Mouse (Mus musculus): ENCODE measurements around the gene Bcl10. TPM values are rescaled to one million over a fixed set of nuclear protein-coding genes. Genes with fewer than 3 reads are reported as not detected.

The Bcl10 gene
- polyA plus RNA-seq, 1 experiment from 2014 or later, result 47.0 TPM

GRCm38 (mm10) chr3:145939402-145939801 is 16.8 kb downstream of the Bcl10 start:
- no peak for ATAC-seq (ENCODE audit: insufficient number of reproducible peaks, insufficient read depth, low FRiP score, low TSS enrichment, low read depth)

GRCm38 (mm10) chr3:145939971-145940370 is 17.4 kb downstream of the Bcl10 start:
- ATAC-seq (ENCODE audit: insufficient number of reproducible peaks, insufficient read depth, low FRiP score, low TSS enrichment, low read depth), result no peak
- 91% methylated on average over 4 of the region's 4 CpGs for WGBS
- H3K4me2 ChIP-seq, result peak overlapping the region; percentile 81
- no peaks in the 10 kb centered on the region for H3K9me3 ChIP-seq
- no peak overlapping the region for H3K4me3 ChIP-seq
- H3K36me3 ChIP-seq, result peaks cover 45% of the 10 kb centered on the region
- peaks cover 36% of the 10 kb centered on the region for H3K4me1 ChIP-seq
- no peak overlapping the region for H3K27ac ChIP-seq
- peak overlapping the region; percentile 55; the same call in 1 of the 2 replicates for H3K9ac ChIP-seq
- H3K27me3 ChIP-seq, result no peaks in the 10 kb centered on the region

More at GRCm38 (mm10) chr3:145939402-145939801, 16.8 kb downstream of the Bcl10 start:
- Histone ChIP-seq H3K9me3 (no peaks in the 10 kb centered on the region), H3K27me3 (no peaks in the 10 kb centered on the region), H3K4me1 (peaks cover 36% of the 10 kb centered on the region), H3K9ac (peak overlapping the region; percentile 55), H3K27ac (no peak overlapping the region), H3K4me2 (peak overlapping the region; percentile 81), H3K36me3 (peaks cover 43% of the 10 kb centered on the region), H3K4me3 (peak overlapping the region; percentile 97)
- 84% methylated on average over 12 of the region's 12 CpGs for WGBS

GRCm38 (mm10) chr3:145941971-145942370 is 19.4 kb downstream of the Bcl10 start:
- no peak overlapping the region for H3K4me3 ChIP-seq
- no peak for ATAC-seq (ENCODE audit: insufficient number of reproducible peaks, insufficient read depth, low FRiP score, low TSS enrichment, low read depth)
- no peaks in the 10 kb centered on the region for H3K9me3 ChIP-seq
- H3K4me1 ChIP-seq, result peaks cover 44% of the 10 kb centered on the region
- WGBS, result 15% methylated on average over 3 of the region's 3 CpGs
- H3K36me3 ChIP-seq, result peaks cover 49% of the 10 kb centered on the region
- H3K27me3 ChIP-seq, result no peaks in the 10 kb centered on the region
- H3K4me2 ChIP-seq, result no peak overlapping the region
- no peak overlapping the region for H3K27ac ChIP-seq
- no peak overlapping the region for H3K9ac ChIP-seq

- no peak overlapping the region for H3K4me2 ChIP-seq
- no peaks in the 10 kb centered on the region for H3K9me3 ChIP-seq
- no peak overlapping the region for H3K9ac ChIP-seq
- H3K4me1 ChIP-seq, result peaks cover 36% of the 10 kb centered on the region
- H3K4me3 ChIP-seq, result no peak overlapping the region
- H3K27me3 ChIP-seq, result no peaks in the 10 kb centered on the region
- H3K27ac ChIP-seq, result no peak overlapping the region
- ATAC-seq (ENCODE audit: insufficient number of reproducible peaks, insufficient read depth, low FRiP score, low TSS enrichment, low read depth), result no peak
- 89% methylated on average over 7 of the region's 7 CpGs for WGBS
- peaks cover 46% of the 10 kb centered on the region for H3K36me3 ChIP-seq
These were observed 21.7 kb downstream of the Bcl10 start for GRCm38 (mm10) chr3:145944348-145944747.

- no peak overlapping the region for H3K9ac ChIP-seq
- H3K9me3 ChIP-seq, result no peaks in the 10 kb centered on the region
- H3K4me1 ChIP-seq, result peaks cover 33% of the 10 kb centered on the region
- ATAC-seq (ENCODE audit: insufficient number of reproducible peaks, insufficient read depth, low FRiP score, low TSS enrichment, low read depth), result no peak
- H3K36me3 ChIP-seq, result peaks cover 34% of the 10 kb centered on the region
- H3K4me3 ChIP-seq, result no peak overlapping the region
- WGBS, result 81% methylated on average over 3 of the region's 3 CpGs
- H3K4me2 ChIP-seq, result no peak overlapping the region
- H3K27ac ChIP-seq, result no peak overlapping the region
- H3K27me3 ChIP-seq, result peaks cover 7% of the 10 kb centered on the region; the same call in 1 of the 2 replicates
These were observed 23.3 kb downstream of the Bcl10 start for GRCm38 (mm10) chr3:145945904-145946303.

- Histone ChIP-seq H3K9ac (no peak overlapping the region), H3K27me3 (peaks cover 7% of the 10 kb centered on the region; the same call in 1 of the 2 replicates), H3K4me1 (peaks cover 26% of the 10 kb centered on the region), H3K9me3 (no peaks in the 10 kb centered on the region), H3K27ac (no peak overlapping the region), H3K36me3 (peaks cover 28% of the 10 kb centered on the region), H3K4me3 (no peak overlapping the region), H3K4me2 (no peak overlapping the region)
- 29% methylated on average over 2 of the region's 2 CpGs for WGBS
- no peak for ATAC-seq (ENCODE audit: insufficient number of reproducible peaks, insufficient read depth, low FRiP score, low TSS enrichment, low read depth)
These were observed 24.1 kb downstream of the Bcl10 start for GRCm38 (mm10) chr3:145946654-145947053.

DNA sequence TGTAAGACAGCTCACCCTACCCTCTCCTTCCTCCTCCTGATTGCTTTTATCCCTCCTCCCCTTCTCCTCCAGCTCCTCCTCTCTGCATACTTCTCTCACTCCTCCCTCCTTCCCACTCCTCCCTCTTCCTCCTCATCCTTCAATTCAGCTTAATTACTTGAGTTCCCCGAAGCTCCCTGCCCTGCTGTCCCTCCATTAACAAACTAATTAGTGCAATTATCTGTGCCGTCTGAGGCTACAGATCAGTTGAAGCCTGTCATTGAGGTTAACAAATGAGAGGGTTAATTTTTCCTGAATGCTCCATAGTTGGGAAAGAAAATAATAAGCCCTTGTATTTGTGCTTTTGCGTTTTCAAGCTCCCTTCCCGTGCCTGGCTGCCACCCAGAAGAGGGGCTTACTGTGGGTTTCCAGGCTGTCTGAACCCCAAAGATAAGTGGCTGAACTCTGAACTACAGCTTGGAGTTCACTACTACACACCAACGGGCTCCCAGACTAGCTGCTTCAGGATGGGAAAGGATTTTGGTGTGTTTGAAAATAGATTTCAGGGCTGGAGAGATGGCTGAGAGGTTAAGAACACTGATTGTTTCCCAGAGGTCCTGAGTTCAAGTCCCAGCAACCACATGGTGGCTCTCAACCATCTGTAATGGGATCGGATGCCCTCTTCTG is 25.1 kb downstream of the Bcl10 start:
- H3K4me3 ChIP-seq, result no peak overlapping the region
- 28% methylated on average over 6 of the region's 6 CpGs for WGBS

DNA sequence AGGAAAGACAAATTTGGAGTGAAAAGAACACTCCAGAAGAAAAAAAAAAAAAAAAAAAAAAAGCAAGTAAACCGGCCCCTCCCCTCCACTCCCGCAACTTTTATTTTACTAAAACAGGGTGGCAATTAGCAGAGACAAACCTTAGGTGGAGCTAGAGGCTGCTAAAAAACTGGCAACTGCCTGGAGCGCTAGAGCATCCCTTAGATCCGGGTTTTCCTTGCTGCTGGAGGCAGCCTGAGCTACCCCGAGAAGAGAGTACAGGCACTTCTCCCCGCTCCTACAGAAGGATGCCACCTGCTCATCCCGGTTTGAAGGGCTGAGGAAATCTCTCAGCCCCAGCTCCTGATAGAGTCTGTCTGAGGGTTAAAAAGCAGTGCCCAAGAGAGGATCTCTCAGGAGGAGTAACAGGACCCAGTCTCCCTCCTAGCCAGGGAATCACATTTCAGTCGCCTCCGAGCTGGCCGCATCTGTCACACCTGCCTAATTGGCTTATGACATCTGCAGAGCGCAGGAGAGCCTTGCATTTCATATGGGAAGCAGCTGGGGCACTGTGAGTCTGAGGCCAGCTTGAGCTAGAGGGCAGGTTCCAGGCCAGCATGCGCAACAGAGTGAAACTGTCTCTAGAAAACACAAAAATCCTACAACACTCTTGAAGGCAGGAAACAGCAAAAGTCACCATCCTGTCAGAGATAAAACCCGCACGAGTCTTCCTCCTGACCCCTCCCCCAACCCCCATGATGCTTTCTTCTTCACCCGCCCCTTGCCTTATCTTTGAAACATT is 27.6 kb downstream of the Bcl10 start:
- Histone ChIP-seq H3K4me1 (peaks cover 18% of the 10 kb centered on the region), H3K9ac (peak overlapping the region; percentile 27; the same call in 1 of the 2 replicates), H3K27ac (no peak overlapping the region), H3K4me2 (peak overlapping the region; percentile 49), H3K27me3 (peaks cover 7% of the 10 kb centered on the region; the same call in 1 of the 2 replicates), H3K9me3 (no peaks in the 10 kb centered on the region), H3K36me3 (peaks cover 2% of the 10 kb centered on the region), H3K4me3 (peak overlapping the region; percentile 20)
- WGBS, result 7% methylated on average over 15 of the region's 15 CpGs
- ATAC-seq (ENCODE audit: insufficient number of reproducible peaks, insufficient read depth, low FRiP score, low TSS enrichment, low read depth), result peak; percentile 70; the same call in 1 of the 2 replicates

More for the DNA sequence above, 25.1 kb downstream of the Bcl10 start:
- H3K27ac ChIP-seq, result no peak overlapping the region
- no peak overlapping the region for H3K9ac ChIP-seq
- no peak overlapping the region for H3K4me2 ChIP-seq
- ATAC-seq (ENCODE audit: insufficient number of reproducible peaks, insufficient read depth, low FRiP score, low TSS enrichment, low read depth), result no peak
- H3K4me1 ChIP-seq, result peaks cover 22% of the 10 kb centered on the region
- H3K9me3 ChIP-seq, result no peaks in the 10 kb centered on the region
- peaks cover 25% of the 10 kb centered on the region for H3K36me3 ChIP-seq
- H3K27me3 ChIP-seq, result peaks cover 7% of the 10 kb centered on the region; the same call in 1 of the 2 replicates

GRCm38 (mm10) chr3:145950815-145951130 is 28.2 kb downstream of the Bcl10 start:
- no peaks in the 10 kb centered on the region for H3K36me3 ChIP-seq
- no peak overlapping the region for H3K27ac ChIP-seq
- no peak overlapping the region for H3K9ac ChIP-seq
- WGBS, result 42% methylated on average over 5 of the region's 5 CpGs
- ATAC-seq (ENCODE audit: insufficient number of reproducible peaks, insufficient read depth, low FRiP score, low TSS enrichment, low read depth), result no peak
- H3K4me1 ChIP-seq, result peaks cover 18% of the 10 kb centered on the region
- H3K4me2 ChIP-seq, result peak overlapping the region; percentile 49; the same call in 1 of the 2 replicates
- no peak overlapping the region for H3K4me3 ChIP-seq
- H3K9me3 ChIP-seq, result no peaks in the 10 kb centered on the region
- peaks cover 7% of the 10 kb centered on the region; the same call in 1 of the 2 replicates for H3K27me3 ChIP-seq

DNA sequence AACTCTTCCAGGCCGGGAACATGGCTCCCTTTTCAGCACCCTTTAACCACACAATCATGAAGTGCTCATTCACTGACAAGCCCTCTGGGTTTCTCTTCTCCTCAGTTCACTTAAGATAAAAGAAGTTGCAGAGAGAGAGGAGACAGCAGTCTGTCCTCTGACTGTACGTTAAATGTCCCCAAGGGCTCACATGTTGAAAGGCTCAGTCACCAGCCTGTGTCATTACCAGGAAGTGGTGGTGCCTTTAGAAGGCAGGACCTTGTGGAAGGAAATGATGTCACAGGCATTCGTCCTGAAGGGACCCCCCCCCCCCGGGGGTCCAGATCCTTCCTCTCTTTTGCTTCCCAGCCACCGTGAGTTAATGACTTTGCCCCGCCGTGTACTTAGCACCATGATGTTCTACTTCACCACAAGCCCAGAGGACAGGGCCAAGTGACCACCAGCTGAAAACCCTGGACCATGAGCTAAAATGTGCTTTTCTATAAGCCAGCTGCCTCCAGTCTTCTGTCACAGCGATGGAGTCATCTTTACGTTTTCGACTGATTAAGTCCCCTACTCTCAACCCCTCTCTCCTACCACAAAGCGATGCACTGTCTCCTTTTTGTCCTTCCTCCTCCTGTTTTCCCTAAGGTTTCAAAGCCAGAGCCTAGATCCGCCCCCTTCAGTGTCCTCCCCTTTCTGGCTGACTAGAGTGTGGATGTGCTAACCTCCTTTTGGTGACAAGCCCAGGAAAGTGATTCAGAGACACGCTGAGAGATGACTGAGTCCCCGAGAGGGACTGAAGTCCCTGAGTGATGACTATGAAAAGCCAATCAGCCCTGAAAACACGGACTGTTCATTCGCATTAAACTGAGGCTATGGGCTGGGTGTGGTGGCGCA is 28.9 kb downstream of the Bcl10 start:
- Histone ChIP-seq H3K4me3 (no peak overlapping the region), H3K4me2 (no peak overlapping the region), H3K36me3 (no peaks in the 10 kb centered on the region), H3K27me3 (peaks cover 7% of the 10 kb centered on the region; the same call in 1 of the 2 replicates), H3K9me3 (no peaks in the 10 kb centered on the region), H3K27ac (no peak overlapping the region), H3K9ac (no peak overlapping the region), H3K4me1 (peaks cover 11% of the 10 kb centered on the region)
- ATAC-seq (ENCODE audit: insufficient number of reproducible peaks, insufficient read depth, low FRiP score, low TSS enrichment, low read depth), result no peak
- WGBS, result 70% methylated on average over 17 of the region's 17 CpGs

GRCm38 (mm10) chr3:145952945-145953344 is 30.3 kb downstream of the Bcl10 start:
- Histone ChIP-seq H3K27ac (no peak overlapping the region), H3K36me3 (no peaks in the 10 kb centered on the region), H3K4me1 (peaks cover 6% of the 10 kb centered on the region), H3K9ac (no peak overlapping the region), H3K4me2 (no peak overlapping the region), H3K27me3 (peaks cover 7% of the 10 kb centered on the region; the same call in 1 of the 2 replicates), H3K4me3 (no peak overlapping the region), H3K9me3 (no peaks in the 10 kb centered on the region)
- ATAC-seq (ENCODE audit: insufficient number of reproducible peaks, insufficient read depth, low FRiP score, low TSS enrichment, low read depth), result no peak
- WGBS, result 83% methylated on average over 7 of the region's 7 CpGs
